ENCODE assay signal across 21 mouse cellular contexts in genomic region chr2:162197316-162197715, GRCm38 (mm10).
DNase-seq lines count a peak whose midpoint lies in the region; ATAC-seq lines count a peak whose summit lies in the region.
"Had no signal": no experiment of that assay in that cellular context is flagged by ENCODE, and none has a peak within 500 bp of the region (broad histone marks: within the 10 kb centered on the region; RNA-seq: fewer than 3 reads in every experiment).

No protein-coding gene starts in this region.

- H3K9me3 ChIP-seq in forebrain, embryonic 15.5 days = no peaks in the 10 kb centered on the region
- no peaks in the 10 kb centered on the region for H3K9me3 ChIP-seq in forebrain, embryonic 11.5 days (ENCODE audit: control insufficient read depth, low read length)
- H3K9me3 ChIP-seq in midbrain, embryonic 14.5 days (ENCODE audit: control insufficient read depth, low read length) = no peaks in the 10 kb centered on the region
- no peaks in the 10 kb centered on the region for H3K9me3 ChIP-seq in midbrain, embryonic 16.5 days (replicated peaks; ENCODE audit: control insufficient read depth, low read length, poor library complexity, severe bottlenecking)
- no peaks in the 10 kb centered on the region for H3K9me3 ChIP-seq in embryonic facial prominence, embryonic 14.5 days (ENCODE audit: control insufficient read depth, low read length)
- H3K9me3 ChIP-seq: embryonic facial prominence, embryonic 13.5 days; heart, embryonic 12.5 days; hindbrain, embryonic 10.5 days had no signal

- 61% methylated on average over 5 of the region's 5 CpGs for WGBS in forebrain, embryonic 15.5 days
- 90% methylated on average over 5 of the region's 5 CpGs for WGBS in forebrain, embryonic 11.5 days
- WGBS in midbrain, embryonic 14.5 days = 83% methylated on average over 5 of the region's 5 CpGs
- WGBS in midbrain, embryonic 16.5 days = 76% methylated on average over 5 of the region's 5 CpGs
- 52% methylated on average over 5 of the region's 5 CpGs for WGBS in embryonic facial prominence, embryonic 14.5 days

- no peaks in the 10 kb centered on the region for H3K27me3 ChIP-seq in forebrain, embryonic 15.5 days
- no peaks in the 10 kb centered on the region for H3K27me3 ChIP-seq in forebrain, embryonic 11.5 days (ENCODE audit: control insufficient read depth, insufficient read depth, low read length)
- no peaks in the 10 kb centered on the region for H3K27me3 ChIP-seq in midbrain, embryonic 14.5 days (ENCODE audit: control insufficient read depth, insufficient read depth, low read length)
- no peaks in the 10 kb centered on the region for H3K27me3 ChIP-seq in midbrain, embryonic 16.5 days (ENCODE audit: control insufficient read depth, insufficient read depth, low read depth, low read length)
- H3K27me3 ChIP-seq in embryonic facial prominence, embryonic 14.5 days (replicated peaks; ENCODE audit: control insufficient read depth, insufficient read depth, low read length) = no peaks in the 10 kb centered on the region
- H3K27me3 ChIP-seq: CH12.LX; embryonic facial prominence, embryonic 13.5 days; heart, embryonic 12.5 days had no signal

- no peak for DNase-seq in forebrain, embryonic 11.5 days (ENCODE audit: low spot score)
- DNase-seq in midbrain, embryonic 14.5 days = peak; percentile 15
- peak; percentile 82 for DNase-seq in embryonic facial prominence, embryonic 14.5 days (ENCODE audit: low spot score)
- no peak for DNase-seq in spleen, postnatal 36 days (ENCODE audit: low spot score in 2 of 2)
- DNase-seq: adrenal gland, adult 8-10 months; adrenal gland, postnatal 36 days; cerebellum, adult 11 months; cerebellum, adult 8-10 months; cerebellum, postnatal 14 days; embryo, embryonic 11 days; forebrain, postnatal 0 days; gastrocnemius, postnatal 14 days; heart, adult 2 months had no signal

- no peak overlapping the region for H3K9ac ChIP-seq in forebrain, embryonic 15.5 days (replicated peaks)
- no peak overlapping the region for H3K9ac ChIP-seq in forebrain, embryonic 11.5 days (ENCODE audit: low read length)
- no peak overlapping the region for H3K9ac ChIP-seq in midbrain, embryonic 14.5 days (replicated peaks; ENCODE audit: low read length)
- H3K9ac ChIP-seq in midbrain, embryonic 16.5 days (ENCODE audit: low read depth, low read length) = no peak overlapping the region
- no peak overlapping the region for H3K9ac ChIP-seq in embryonic facial prominence, embryonic 14.5 days (ENCODE audit: low read depth, low read length)
- H3K9ac ChIP-seq: embryonic facial prominence, embryonic 13.5 days; forebrain, postnatal 0 days; heart, embryonic 12.5 days; hindbrain, embryonic 14.5 days had no signal

- no peak overlapping the region for H3K4me3 ChIP-seq in forebrain, embryonic 15.5 days
- H3K4me3 ChIP-seq in forebrain, embryonic 11.5 days (ENCODE audit: low read depth, low read length) = no peak overlapping the region
- no peak overlapping the region for H3K4me3 ChIP-seq in midbrain, embryonic 14.5 days (replicated peaks; ENCODE audit: low read depth, low read length)
- H3K4me3 ChIP-seq in midbrain, embryonic 16.5 days (ENCODE audit: low read depth, low read length) = no peak overlapping the region
- H3K4me3 ChIP-seq in embryonic facial prominence, embryonic 14.5 days (ENCODE audit: low read depth, low read length) = no peak overlapping the region
- H3K4me3 ChIP-seq: embryonic facial prominence, embryonic 13.5 days; heart, adult 2 months; heart, embryonic 12.5 days; hindbrain, embryonic 10.5 days had no signal

- no peak overlapping the region for H3K4me2 ChIP-seq in forebrain, embryonic 15.5 days (replicated peaks)
- H3K4me2 ChIP-seq in forebrain, embryonic 11.5 days (ENCODE audit: low read depth, low read length, severe bottlenecking) = no peak overlapping the region
- no peak overlapping the region for H3K4me2 ChIP-seq in midbrain, embryonic 14.5 days (ENCODE audit: low read length)
- no peak overlapping the region for H3K4me2 ChIP-seq in midbrain, embryonic 16.5 days (ENCODE audit: low read length)
- no peak overlapping the region for H3K4me2 ChIP-seq in embryonic facial prominence, embryonic 14.5 days (ENCODE audit: low read depth, low read length)
- H3K4me2 ChIP-seq: embryonic facial prominence, embryonic 13.5 days; heart, embryonic 12.5 days; hindbrain, embryonic 14.5 days had no signal

- H3K27ac ChIP-seq in forebrain, embryonic 15.5 days (replicated peaks) = 0 out of 2 replicates have a peak overlapping the region, but pooled peaks have one; percentile 5
- no peak overlapping the region for H3K27ac ChIP-seq in forebrain, embryonic 11.5 days (ENCODE audit: low read depth, low read length)
- H3K27ac ChIP-seq in midbrain, embryonic 14.5 days (replicated peaks; ENCODE audit: low read depth, low read length) = no peak overlapping the region
- no peak overlapping the region for H3K27ac ChIP-seq in midbrain, embryonic 16.5 days (ENCODE audit: low read length)
- H3K27ac ChIP-seq in embryonic facial prominence, embryonic 14.5 days (replicated peaks; ENCODE audit: low read depth, low read length) = no peak overlapping the region
- H3K27ac ChIP-seq: embryonic facial prominence, embryonic 13.5 days; heart, adult 2 months; hindbrain, embryonic 10.5 days; hindbrain, embryonic 14.5 days had no signal

- H3K4me1 ChIP-seq in forebrain, embryonic 15.5 days = no peaks in the 10 kb centered on the region
- H3K4me1 ChIP-seq in forebrain, embryonic 11.5 days (replicated peaks; ENCODE audit: control insufficient read depth, insufficient read depth, low read length) = no peaks in the 10 kb centered on the region
- H3K4me1 ChIP-seq in midbrain, embryonic 14.5 days (ENCODE audit: control insufficient read depth, insufficient read depth, low read length) = no peaks in the 10 kb centered on the region
- H3K4me1 ChIP-seq in midbrain, embryonic 16.5 days (ENCODE audit: control insufficient read depth, insufficient read depth, low read length) = no peaks in the 10 kb centered on the region
- H3K4me1 ChIP-seq in embryonic facial prominence, embryonic 14.5 days (ENCODE audit: control insufficient read depth, insufficient read depth, low read length) = 0 out of 2 replicates have a peak, but pooled peaks cover 4% of the 10 kb centered on the region
- H3K4me1 ChIP-seq: heart, embryonic 12.5 days; hindbrain, embryonic 10.5 days had no signal

- no peak for ATAC-seq in forebrain, embryonic 15.5 days (replicated peaks)
- no peak for ATAC-seq in forebrain, embryonic 11.5 days (replicated peaks; ENCODE audit: low FRiP score)
- ATAC-seq in midbrain, embryonic 14.5 days (ENCODE audit: low FRiP score, low TSS enrichment) = no peak
- ATAC-seq in midbrain, embryonic 16.5 days = no peak
- no peak for ATAC-seq in embryonic facial prominence, embryonic 14.5 days (ENCODE audit: low read depth)
- ATAC-seq: forebrain, postnatal 0 days; inflammation-experienced regulatory T-cells, adult 6 months had no signal

- no peaks in the 10 kb centered on the region for H3K36me3 ChIP-seq in forebrain, embryonic 15.5 days
- H3K36me3 ChIP-seq in forebrain, embryonic 11.5 days (ENCODE audit: control insufficient read depth, insufficient read depth, low read length) = no peaks in the 10 kb centered on the region
- H3K36me3 ChIP-seq in midbrain, embryonic 14.5 days (ENCODE audit: control insufficient read depth, insufficient read depth, low read length) = no peaks in the 10 kb centered on the region
- H3K36me3 ChIP-seq in midbrain, embryonic 16.5 days (ENCODE audit: control insufficient read depth, insufficient read depth, low read length) = no peaks in the 10 kb centered on the region
- H3K36me3 ChIP-seq in embryonic facial prominence, embryonic 14.5 days (ENCODE audit: control insufficient read depth, insufficient read depth, low read length) = no peaks in the 10 kb centered on the region
- H3K36me3 ChIP-seq: embryonic facial prominence, embryonic 13.5 days; heart, embryonic 12.5 days; hindbrain, embryonic 10.5 days had no signal

Comparison
In these comparisons a context has a peak if more than half of its experiments do, and no peak if none do; other contexts are left out.
1. DNase-seq: peak in midbrain, embryonic 14.5 days (single experiment) and embryonic facial prominence, embryonic 14.5 days (single experiment); none in forebrain, embryonic 11.5 days (single experiment) and spleen, postnatal 36 days (0 of 2).